Mouse (Mus musculus) embryonic fibroblast, embryonic 13.5 days (primary cell): ENCODE measurements at regions not wholly inside any gene's neighbourhood (a gene's known extent, or its start where the extent isn't known, plus 50 kb on each side); places are given as distances from the start of the nearest gene placed in this dataset.

ENCODE experiments used
- CTCF ChIP-seq: IDR thresholded peaks from 2 replicates; pipeline ENCODE4 v1.5.1; 2011; ENCODE audit warnings: mild to moderate bottlenecking, control low read depth, low read length, moderate library complexity, borderline replicate concordance; ENCODE audit not compliant: insufficient read depth
- POLR2A ChIP-seq: IDR thresholded peaks from 2 replicates; pipeline ENCODE4 v1.6.1; 2011; ENCODE audit warnings: low read depth, mild to moderate bottlenecking, control low read depth, low read length, moderate library complexity

- TF ChIP-seq POLR2A (no peak), CTCF (no peak)
Observed at GRCm38 (mm10) chr8:31377698-31378334, 2050.7 kb upstream of the 5930422O12Rik start.
